In genomic region chr4:42999451-43000140, GRCm38 (mm10) we compare ENCODE assay signal across 8 mouse cellular contexts. TPM values are rescaled to one million over a fixed set of nuclear protein-coding genes. Genes with fewer than 3 reads are reported as not detected.
DNase-seq lines count a peak whose midpoint lies in the region; ATAC-seq lines count a peak whose summit lies in the region.

No protein-coding gene starts in this region.

- H3K27me3 ChIP-seq in heart, embryonic 13.5 days (replicated peaks), result no peaks in the 10 kb centered on the region
- no peaks in the 10 kb centered on the region for H3K27me3 ChIP-seq in liver, embryonic 13.5 days
- H3K27me3 ChIP-seq in stomach, embryonic 14.5 days (ENCODE audit: control insufficient read depth, insufficient read depth, low read length), result no peaks in the 10 kb centered on the region

- H3K9ac ChIP-seq in heart, embryonic 13.5 days, result peak overlapping the region; percentile 98
- H3K9ac ChIP-seq in liver, embryonic 13.5 days, result peak overlapping the region; percentile 98
- H3K9ac ChIP-seq in stomach, embryonic 14.5 days (replicated peaks; ENCODE audit: low read depth, low read length), result peak overlapping the region; percentile 93

- H3K9me3 ChIP-seq in heart, embryonic 13.5 days, result no peaks in the 10 kb centered on the region
- no peaks in the 10 kb centered on the region for H3K9me3 ChIP-seq in liver, embryonic 13.5 days (replicated peaks)
- no peaks in the 10 kb centered on the region for H3K9me3 ChIP-seq in stomach, embryonic 14.5 days (ENCODE audit: control insufficient read depth, low read depth, low read length)

- peaks cover 23% of the 10 kb centered on the region for H3K4me1 ChIP-seq in heart, embryonic 13.5 days
- peaks cover 33% of the 10 kb centered on the region for H3K4me1 ChIP-seq in liver, embryonic 13.5 days (replicated peaks)
- H3K4me1 ChIP-seq in stomach, embryonic 14.5 days (ENCODE audit: control insufficient read depth, insufficient read depth, low read length), result peaks cover 13% of the 10 kb centered on the region; the same call in 1 of the 2 replicates

- peak; percentile 64 for ATAC-seq in erythroid progenitor cell, adult 5-6 weeks (replicated peaks; ENCODE audit: low FRiP score, poor library complexity, severe bottlenecking)
- ATAC-seq in heart, embryonic 13.5 days (ENCODE audit: extremely low read depth, insufficient number of reproducible peaks, low FRiP score, low TSS enrichment), result peak; percentile 80
- ATAC-seq in liver, embryonic 13.5 days (ENCODE audit: low read depth), result peak; percentile 71
- peak; percentile 77 for ATAC-seq in stomach, embryonic 14.5 days (ENCODE audit: insufficient number of reproducible peaks, insufficient read depth, low FRiP score, low read depth)

- peak overlapping the region; percentile 97 for H3K4me3 ChIP-seq in heart, embryonic 13.5 days
- peak overlapping the region; percentile 97 for H3K4me3 ChIP-seq in liver, embryonic 13.5 days (replicated peaks)
- peak overlapping the region; percentile 91 for H3K4me3 ChIP-seq in stomach, embryonic 14.5 days (ENCODE audit: low read depth, low read length)

- H3K36me3 ChIP-seq in heart, embryonic 13.5 days, result peaks cover 40% of the 10 kb centered on the region
- H3K36me3 ChIP-seq in liver, embryonic 13.5 days, result peaks cover 42% of the 10 kb centered on the region
- H3K36me3 ChIP-seq in stomach, embryonic 14.5 days (ENCODE audit: control insufficient read depth, insufficient read depth, low read length), result peaks cover 15% of the 10 kb centered on the region

- peak overlapping the region; percentile 83 for H3K4me2 ChIP-seq in heart, embryonic 13.5 days
- H3K4me2 ChIP-seq in liver, embryonic 13.5 days, result peak overlapping the region; percentile 79
- peak overlapping the region; percentile 95 for H3K4me2 ChIP-seq in stomach, embryonic 14.5 days (replicated peaks; ENCODE audit: low read depth, low read length)

- under 1% methylated on average over 51 of the region's 51 CpGs for WGBS in heart, embryonic 13.5 days
- under 1% methylated on average over 51 of the region's 51 CpGs for WGBS in liver, embryonic 13.5 days (ENCODE audit: insufficient replicate concordance)
- WGBS in stomach, embryonic 14.5 days, result under 1% methylated on average over 51 of the region's 51 CpGs

- peak overlapping the region; percentile 100 for H3K27ac ChIP-seq in heart, embryonic 13.5 days (replicated peaks)
- H3K27ac ChIP-seq in liver, embryonic 13.5 days, result peak overlapping the region; percentile 100
- H3K27ac ChIP-seq in stomach, embryonic 14.5 days (ENCODE audit: low read length), result peak overlapping the region; percentile 99

- peak; percentile 77 for DNase-seq in CD4-positive, CD25-positive, alpha-beta regulatory T cell, adult 2 months (ENCODE audit: low read depth, low spot score)
- peak; percentile 34 for DNase-seq in brain, embryonic 18.5 days (ENCODE audit: low read depth, low spot score)
- DNase-seq in kidney, postnatal 10 days, result peak; percentile 86
- DNase-seq in liver, embryonic 13.5 days, result peak; percentile 75
- DNase-seq in natural killer cell, adult 2 months (ENCODE audit: low spot score in 2 of 2), result peak; percentile 59 to 63

RNA-seq across cellular contexts. Expression of gene Vcp, which starts 0.7 kb away (rescaled TPM):
- total RNA-seq in erythroid progenitor cell, adult 5-6 weeks (2015; ENCODE audit: low replicate concordance), result 68.3 and 73.9 TPM in 2 replicates
- total RNA-seq in erythroid progenitor cell, adult 5-6 weeks (2017; ENCODE audit: low replicate concordance), result 120 and 189 TPM in 2 replicates
- polyA plus RNA-seq in heart, embryonic 13.5 days (2015; fragmentation: Nextera tagmentation; extraction: Ambion mirVana), result 459 and 479 TPM in 2 replicates
- polyA plus RNA-seq in liver, embryonic 13.5 days (2015; fragmentation: Nextera tagmentation; extraction: Ambion mirVana), result 273 and 314 TPM in 2 replicates
- 473 and 500 TPM in 2 replicates for polyA plus RNA-seq in stomach, embryonic 14.5 days (2014; fragmentation: Nextera tagmentation; extraction: Ambion mirVana)

RNA-seq across cellular contexts. Expression of gene Fancg, which starts 10.7 kb away (rescaled TPM):
- total RNA-seq in erythroid progenitor cell, adult 5-6 weeks (2015; ENCODE audit: low replicate concordance), result 12.6 and 20.2 TPM in 2 replicates
- total RNA-seq in erythroid progenitor cell, adult 5-6 weeks (2017; ENCODE audit: low replicate concordance), result 33.4 and 59.7 TPM in 2 replicates
- polyA plus RNA-seq in heart, embryonic 13.5 days (2015; fragmentation: Nextera tagmentation; extraction: Ambion mirVana), result 10.8 and 11.0 TPM in 2 replicates
- polyA plus RNA-seq in liver, embryonic 13.5 days (2015; fragmentation: Nextera tagmentation; extraction: Ambion mirVana), result 10.3 and 11.8 TPM in 2 replicates
- polyA plus RNA-seq in stomach, embryonic 14.5 days (2014; fragmentation: Nextera tagmentation; extraction: Ambion mirVana), result 15.6 and 16.6 TPM in 2 replicates

RNA-seq across cellular contexts. Expression of gene Pigo, which starts 26.0 kb away (rescaled TPM):
- 21.8 and 49.7 TPM in 2 replicates for total RNA-seq in erythroid progenitor cell, adult 5-6 weeks (2015; ENCODE audit: low replicate concordance)
- total RNA-seq in erythroid progenitor cell, adult 5-6 weeks (2017; ENCODE audit: low replicate concordance), result 12.5 and 27.2 TPM in 2 replicates
- polyA plus RNA-seq in heart, embryonic 13.5 days (2015; fragmentation: Nextera tagmentation; extraction: Ambion mirVana), result 12.7 and 13.8 TPM in 2 replicates
- polyA plus RNA-seq in liver, embryonic 13.5 days (2015; fragmentation: Nextera tagmentation; extraction: Ambion mirVana), result 12.6 and 13.9 TPM in 2 replicates
- polyA plus RNA-seq in stomach, embryonic 14.5 days (2014; fragmentation: Nextera tagmentation; extraction: Ambion mirVana), result 21.3 and 23.3 TPM in 2 replicates

RNA-seq across cellular contexts. Expression of gene 1700022I11Rik, which starts 30.2 kb away (rescaled TPM):
- not detected in 2 replicates for total RNA-seq in erythroid progenitor cell, adult 5-6 weeks (2015; ENCODE audit: low replicate concordance)
- not detected in 2 replicates for total RNA-seq in erythroid progenitor cell, adult 5-6 weeks (2017; ENCODE audit: low replicate concordance)
- polyA plus RNA-seq in heart, embryonic 13.5 days (2015; fragmentation: Nextera tagmentation; extraction: Ambion mirVana), result 0.51 and 0.57 TPM in 2 replicates
- 0.13 and 0.15 TPM in 2 replicates for polyA plus RNA-seq in liver, embryonic 13.5 days (2015; fragmentation: Nextera tagmentation; extraction: Ambion mirVana)
- polyA plus RNA-seq in stomach, embryonic 14.5 days (2014; fragmentation: Nextera tagmentation; extraction: Ambion mirVana), result 0.22 and 0.97 TPM in 2 replicates

RNA-seq across cellular contexts. Expression of gene Stoml2, which starts 31.9 kb away (rescaled TPM):
- 81.3 and 85.8 TPM in 2 replicates for total RNA-seq in erythroid progenitor cell, adult 5-6 weeks (2015; ENCODE audit: low replicate concordance)
- 34.6 and 43.5 TPM in 2 replicates for total RNA-seq in erythroid progenitor cell, adult 5-6 weeks (2017; ENCODE audit: low replicate concordance)
- polyA plus RNA-seq in heart, embryonic 13.5 days (2015; fragmentation: Nextera tagmentation; extraction: Ambion mirVana), result 211 and 238 TPM in 2 replicates
- polyA plus RNA-seq in liver, embryonic 13.5 days (2015; fragmentation: Nextera tagmentation; extraction: Ambion mirVana), result 270 and 280 TPM in 2 replicates
- polyA plus RNA-seq in stomach, embryonic 14.5 days (2014; fragmentation: Nextera tagmentation; extraction: Ambion mirVana), result 300 and 302 TPM in 2 replicates

Comparison
In these comparisons a context has a peak if more than half of its experiments do, and no peak if none do; other contexts are left out.
1. Peak in every context shown above with its lines: DNase-seq, ATAC-seq, H3K4me3 ChIP-seq and H3K27ac ChIP-seq.
2. DNase-seq: peak in every context shown above with its lines; median percentile 86 in kidney, postnatal 10 days; 77 in CD4-positive, CD25-positive, alpha-beta regulatory T cell, adult 2 months; 75 in liver, embryonic 13.5 days; 61 in natural killer cell, adult 2 months; 34 in brain, embryonic 18.5 days.